Mouse (Mus musculus) neural tube, embryonic 10.5 days (tissue): ENCODE data around the gene Tnik.

Experiments
- DNase-seq: peaks from one replicate; pipeline ENCODE4 v3.0.0-alpha.2; 2017; ENCODE audit warnings: low spot score; ENCODE audit errors: extremely low spot score

Tnik gene

GRCm38 (mm10) chr3:28263948-28264840, 1.2 kb downstream of the Tnik start:
- peak; percentile 63 for DNase-seq

GRCm38 (mm10) chr3:28264841-28265150, 1.8 kb downstream of the Tnik start:
- no peak for DNase-seq

DNA sequence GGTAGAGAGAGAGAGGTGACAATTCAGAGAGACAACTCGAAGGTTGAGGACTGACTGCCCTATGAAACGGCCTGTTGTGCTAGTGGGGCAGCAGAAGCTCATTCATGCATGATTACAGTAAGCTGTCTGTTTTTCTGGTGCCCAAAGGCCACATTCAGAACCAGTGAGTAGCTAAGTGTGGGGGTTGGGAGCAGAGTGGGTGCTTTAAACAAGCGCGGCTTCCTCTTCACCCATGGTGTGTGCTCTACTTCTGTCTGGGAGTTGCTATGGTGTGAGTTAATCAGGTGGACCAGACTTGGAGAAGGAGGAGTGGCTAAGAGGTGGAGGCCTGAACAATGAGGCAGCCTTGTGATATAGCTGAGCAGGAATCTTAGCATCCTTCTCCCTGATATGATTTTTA, 2.2 kb downstream of the Tnik start:
- no peak for DNase-seq

- DNase-seq: no peak
Measured at GRCm38 (mm10) chr3:28265656-28266055, 2.6 kb downstream of the Tnik start.

GRCm38 (mm10) chr3:28267211-28267610, 4.2 kb downstream of the Tnik start:
- DNase-seq: no peak

DNA sequence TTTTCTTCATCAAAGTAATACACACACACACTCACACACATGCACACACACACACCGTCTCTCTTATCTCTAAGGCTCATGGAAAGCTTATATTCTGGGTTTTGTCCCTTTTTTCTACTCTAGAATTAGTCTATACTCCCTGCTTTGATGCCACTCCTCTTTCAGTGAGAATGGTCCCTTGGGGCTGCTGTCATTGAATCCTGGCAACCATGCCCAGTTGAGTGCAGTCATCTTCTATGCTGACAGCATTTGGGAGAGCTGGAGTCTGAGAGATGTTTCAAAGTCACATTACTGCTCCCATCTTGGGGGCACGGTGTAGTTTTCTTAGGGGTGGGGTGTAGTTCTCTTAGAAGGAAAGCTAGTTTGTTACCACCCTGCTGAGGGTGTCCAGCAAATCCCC, 6.7 kb downstream of the Tnik start:
- no peak for DNase-seq

DNA sequence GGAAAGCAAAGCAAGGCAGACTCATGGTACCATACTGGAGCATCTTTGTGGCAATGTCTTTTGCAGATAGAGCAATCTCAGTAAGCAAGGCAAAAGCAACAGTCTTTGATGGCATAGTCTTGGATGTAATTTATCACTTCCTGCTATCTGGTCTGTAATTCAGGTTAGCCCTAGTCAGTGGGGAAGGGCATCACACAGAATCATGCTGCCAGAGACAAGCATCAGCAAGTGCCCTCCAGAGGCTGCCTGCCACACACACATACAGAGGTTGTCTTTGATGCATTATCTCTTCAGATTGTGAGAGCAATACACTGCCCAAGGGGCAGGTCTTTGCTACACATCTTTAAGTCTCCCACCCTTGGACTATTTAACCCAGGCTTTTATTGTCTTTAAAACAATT, 8.9 kb downstream of the Tnik start:
- no peak for DNase-seq

DNA sequence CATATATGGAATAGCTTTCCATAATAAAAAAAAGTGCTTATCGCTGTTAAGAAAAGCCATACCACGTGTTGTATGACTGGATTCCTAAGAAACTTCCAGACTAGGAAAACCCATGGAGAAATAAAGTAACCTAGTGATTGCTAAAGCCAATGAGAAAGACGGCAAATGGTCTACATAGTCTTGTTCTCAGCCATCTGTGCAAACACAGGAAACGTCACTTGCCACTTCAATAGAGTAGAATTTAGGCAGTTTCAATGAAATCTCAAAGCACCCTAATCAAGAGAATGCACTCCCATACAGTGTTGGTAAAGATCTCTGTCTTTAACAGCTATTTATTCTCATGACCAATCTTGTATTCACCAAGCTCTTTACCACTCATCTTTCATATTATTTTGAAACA, 11.7 kb downstream of the Tnik start:
- no peak for DNase-seq

GRCm38 (mm10) chr3:28289693-28290092, 26.7 kb downstream of the Tnik start:
- no peak for DNase-seq

DNA sequence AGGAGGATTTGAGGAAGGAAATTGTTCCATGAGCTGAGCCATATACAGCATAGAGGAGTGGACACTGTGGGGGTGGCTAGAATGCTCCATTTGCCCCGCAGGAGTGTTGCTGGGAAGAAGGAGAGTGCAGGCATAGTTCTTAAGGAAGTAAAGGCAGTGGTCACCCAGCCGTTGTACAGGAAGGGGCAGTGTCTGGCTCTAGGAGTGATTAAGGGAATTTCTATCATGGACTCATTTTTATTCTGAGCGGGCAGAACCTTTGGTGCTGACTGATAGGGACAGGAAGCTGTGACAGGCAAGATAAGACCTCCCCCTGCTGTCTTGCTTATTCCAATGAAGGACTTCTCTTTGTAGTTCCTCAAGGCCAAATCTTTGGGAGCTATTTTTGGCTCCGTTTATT, 38.4 kb downstream of the Tnik start:
- DNase-seq: no peak

- no peak for DNase-seq
Measured at GRCm38 (mm10) chr3:28303915-28304314, 40.9 kb downstream of the Tnik start.

GRCm38 (mm10) chr3:28306852-28307251, 43.8 kb downstream of the Tnik start:
- no peak for DNase-seq

DNA sequence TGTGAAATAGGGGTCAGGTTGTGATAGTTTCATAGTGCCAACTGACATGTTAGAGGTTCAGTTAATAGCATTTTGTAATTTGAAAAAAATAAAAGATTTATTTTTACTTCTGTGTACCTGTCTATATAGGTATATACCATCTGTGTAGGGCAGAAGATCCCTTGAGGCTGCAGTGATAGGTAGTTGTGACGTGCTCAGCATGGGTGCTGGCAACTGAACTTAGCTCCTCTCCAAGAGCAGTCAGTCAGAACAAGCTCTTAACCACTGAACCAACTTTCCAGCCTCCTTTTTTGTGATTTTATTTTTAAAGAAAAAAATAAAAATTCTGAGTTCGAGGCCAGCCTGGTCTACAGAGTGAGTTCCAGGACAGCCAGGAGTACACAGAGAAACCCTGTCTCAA, 51.4 kb downstream of the Tnik start:
- DNase-seq: no peak

- DNase-seq: no peak
Measured at GRCm38 (mm10) chr3:28317339-28317738, 54.3 kb downstream of the Tnik start.

DNA sequence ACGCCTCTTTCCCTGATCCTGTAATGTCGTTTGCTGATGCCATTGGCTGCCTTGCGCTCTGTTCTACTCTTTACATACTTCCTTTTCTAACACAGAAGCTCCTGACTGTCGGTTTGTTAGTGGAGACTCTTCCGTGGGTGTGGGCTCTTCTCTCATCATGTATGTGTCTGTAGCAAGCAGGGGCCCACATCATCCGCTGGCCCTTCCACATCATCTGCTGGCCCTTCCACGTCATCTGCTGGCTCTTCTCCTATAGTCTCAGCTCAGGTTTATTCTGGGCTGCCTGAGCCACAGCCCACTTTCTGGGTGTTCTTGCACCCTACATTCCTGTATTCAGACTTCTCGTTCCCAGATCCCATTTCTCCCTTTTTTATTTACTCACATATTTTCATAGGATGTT, 58.6 kb downstream of the Tnik start:
- DNase-seq: no peak

DNA sequence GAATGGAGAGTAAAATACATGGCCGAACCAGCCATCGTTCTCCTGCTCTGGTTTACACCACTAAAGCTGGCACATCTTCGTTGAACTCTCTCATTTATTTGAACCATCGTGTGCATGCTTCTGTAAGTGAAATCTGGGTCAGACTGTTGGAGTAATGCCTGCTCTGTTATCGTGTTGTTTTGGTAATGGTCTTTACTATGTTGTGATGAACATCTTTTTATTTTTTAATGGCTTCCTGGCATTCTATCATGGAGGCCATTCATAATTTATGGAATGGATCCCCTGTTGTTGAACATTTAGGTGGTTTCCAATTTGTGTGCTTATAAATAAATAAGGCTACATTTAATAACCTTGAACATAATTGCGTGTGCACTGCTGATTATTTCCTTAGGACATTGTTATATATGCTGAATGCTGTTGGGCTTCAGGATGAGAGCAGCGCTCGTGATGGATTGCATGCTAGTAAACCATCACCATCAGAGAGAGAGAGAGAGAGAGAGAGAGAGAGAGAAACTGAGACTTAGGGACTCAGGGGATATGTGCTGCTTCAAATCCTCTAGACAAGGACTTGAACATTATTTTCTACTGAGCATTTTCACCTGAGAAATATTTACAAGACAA, 62.7 kb downstream of the Tnik start:
- DNase-seq: no peak

GRCm38 (mm10) chr3:28332316-28332715, 69.3 kb downstream of the Tnik start:
- DNase-seq: no peak

GRCm38 (mm10) chr3:28333869-28334268, 70.9 kb downstream of the Tnik start:
- no peak for DNase-seq

DNA sequence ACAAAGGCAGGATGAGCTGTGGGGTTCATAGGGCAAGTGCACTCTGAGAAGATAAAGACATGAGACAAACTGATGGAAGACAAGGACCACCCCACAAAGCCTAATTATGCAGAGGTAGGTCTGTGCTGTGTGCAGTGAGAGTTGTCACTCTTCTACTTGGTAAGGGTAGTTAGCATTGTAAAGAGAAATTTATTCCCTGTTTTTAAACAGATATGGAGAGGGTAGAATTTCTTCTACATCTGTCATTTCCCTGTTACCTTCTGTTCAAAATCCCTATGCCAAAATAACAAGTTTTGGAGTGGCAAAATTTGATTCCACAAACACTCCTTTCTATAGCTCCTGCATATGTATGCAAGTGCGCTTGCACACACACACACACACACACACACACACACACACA, 71.5 kb downstream of the Tnik start:
- no peak for DNase-seq

DNA sequence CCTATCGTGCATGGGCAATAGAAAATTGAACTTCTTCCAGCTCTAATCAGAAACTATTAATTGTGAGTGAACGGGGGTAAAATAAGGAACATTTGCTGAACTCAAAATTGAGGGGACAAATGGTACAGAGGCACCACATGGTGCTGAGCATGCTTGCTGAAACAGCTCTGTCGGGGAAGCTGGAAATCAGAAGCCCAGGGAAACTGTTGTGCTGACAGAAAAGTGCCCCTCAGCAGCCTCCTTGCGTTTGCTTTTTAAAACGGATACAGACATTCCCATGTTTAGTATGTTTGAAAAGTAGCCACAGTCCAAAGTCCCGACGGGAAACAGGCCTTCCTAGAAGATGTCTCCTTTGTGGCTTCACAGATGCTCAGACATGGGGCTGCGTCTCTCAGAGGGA, 77.1 kb downstream of the Tnik start:
- DNase-seq: no peak

- no peak for DNase-seq
Measured at GRCm38 (mm10) chr3:28343204-28343603, 80.2 kb downstream of the Tnik start.

DNA sequence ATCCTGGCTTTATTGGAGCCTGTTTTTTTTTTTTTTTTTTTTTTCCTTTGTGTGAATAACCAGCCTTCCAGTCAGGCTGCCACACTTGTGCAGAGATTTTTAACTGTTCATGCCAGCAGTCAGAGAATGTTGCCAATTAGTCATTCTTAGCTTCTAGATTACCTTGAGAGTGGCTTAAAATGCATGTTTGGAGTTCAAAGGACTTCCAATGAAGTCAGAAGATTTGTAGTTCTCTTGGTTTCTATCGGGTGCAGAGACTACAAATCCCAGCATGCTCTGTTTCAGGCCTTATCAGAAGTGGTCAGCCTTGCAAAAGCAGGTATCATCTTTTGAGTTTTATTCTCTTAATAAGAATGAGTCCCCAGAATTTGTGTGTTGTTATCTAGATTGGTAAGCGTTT, 80.6 kb downstream of the Tnik start:
- no peak for DNase-seq

GRCm38 (mm10) chr3:28345446-28345845, 82.4 kb downstream of the Tnik start:
- DNase-seq: no peak
